Mouse (Mus musculus) E14TG2a.4 (cell line): ENCODE data around the gene Hnrnpa0.

ENCODE experiments used
- CTCF ChIP-seq: conservative IDR thresholded peaks from 2 replicates; pipeline ENCODE4 v1.5.1; 2014; ENCODE audit warnings: low read length
- NANOG ChIP-seq: IDR thresholded peaks from 2 replicates; pipeline ENCODE4 v1.6.1; 2014; ENCODE audit warnings: borderline replicate concordance, low read length, mixed read lengths

- TF ChIP-seq CTCF = no peak
- TF ChIP-seq NANOG = no peak; the same call in 1 of the 2 replicates
Observed at GRCm38 (mm10) chr13:58177511-58178208, 49.3 kb upstream of the Hnrnpa0 start.
